Mouse (Mus musculus) hindbrain, embryonic 14.5 days (tissue): ENCODE measurements around the gene Syngr4. TPM values are rescaled to one million over a fixed set of nuclear protein-coding genes. Genes with fewer than 3 reads are reported as not detected.

Source experiments
- polyA plus RNA-seq: library from polyadenylated mRNA; unstranded; fragments of >200 nt; fragmentation: Nextera tagmentation; extraction: Ambion mirVana; gene quantifications from 2 replicates; pipeline ENCODE4 v1.2.1, GENCODE M21; 2014

Gene Syngr4
- polyA plus RNA-seq, 1 experiment from 2014 or later: 0.39 TPM

Other genes with a start within 250 kb of the Syngr4 start
- gene Fut2, start 230.3 kb downstream of the Syngr4 start, polyA plus RNA-seq: 0.07 and 0.11 TPM in 2 replicates
- gene Ntn5, start 212.7 kb downstream of the Syngr4 start, polyA plus RNA-seq: 1.0 and 1.3 TPM in 2 replicates
- 0.22 and 0.40 TPM in 2 replicates for gene Sec1, start 202.3 kb downstream of the Syngr4 start, polyA plus RNA-seq
- gene Car11, start 196.9 kb downstream of the Syngr4 start, polyA plus RNA-seq: 28.2 and 29.0 TPM in 2 replicates
- 3.5 and 3.9 TPM in 2 replicates for gene Dbp, start 191.6 kb downstream of the Syngr4 start, polyA plus RNA-seq
- 578 and 674 TPM in 2 replicates for gene Rpl18, start 181.3 kb downstream of the Syngr4 start, polyA plus RNA-seq
- gene Sphk2, start 178.7 kb downstream of the Syngr4 start, polyA plus RNA-seq: 16.7 and 20.0 TPM in 2 replicates
- gene Fam83e, start 175.5 kb downstream of the Syngr4 start, polyA plus RNA-seq: 0.17 TPM in 1 of 2 replicates, not detected in the other
- not detected in 2 replicates for gene Spaca4, start 170.9 kb downstream of the Syngr4 start, polyA plus RNA-seq
- gene Lmtk3, start 113.0 kb downstream of the Syngr4 start, polyA plus RNA-seq: 20.9 and 23.6 TPM in 2 replicates
- gene Sult2b1, start 112.0 kb downstream of the Syngr4 start, polyA plus RNA-seq: 5.2 and 7.3 TPM in 2 replicates
- 237 and 242 TPM in 2 replicates for gene Cyth2, start 82.1 kb downstream of the Syngr4 start, polyA plus RNA-seq
- 1.3 TPM in 2 replicates for gene Kcnj14, start 71.9 kb downstream of the Syngr4 start, polyA plus RNA-seq
- gene Grwd1, start 65.8 kb downstream of the Syngr4 start, polyA plus RNA-seq: 37.6 and 42.6 TPM in 2 replicates
- 90.3 and 96.6 TPM in 2 replicates for gene Kdelr1, start 23.9 kb downstream of the Syngr4 start, polyA plus RNA-seq
- 4.3 and 4.4 TPM in 2 replicates for gene Grin2d, start 18.3 kb downstream of the Syngr4 start, polyA plus RNA-seq
- gene Tmem143, start 227 bp upstream of the Syngr4 start, polyA plus RNA-seq: 4.3 and 5.6 TPM in 2 replicates
- 34.1 and 38.8 TPM in 2 replicates for gene Emp3, start 24.7 kb upstream of the Syngr4 start, polyA plus RNA-seq
- 6.1 and 6.5 TPM in 2 replicates for gene Ccdc114, start 27.4 kb upstream of the Syngr4 start, polyA plus RNA-seq
- gene Abcc6, start 133.6 kb upstream of the Syngr4 start, polyA plus RNA-seq: 0.33 and 0.43 TPM in 2 replicates
- gene Nomo1, start 137.0 kb upstream of the Syngr4 start, polyA plus RNA-seq: 28.2 and 29.3 TPM in 2 replicates
- gene Kcnj11, start 204.1 kb upstream of the Syngr4 start, polyA plus RNA-seq: 1.2 and 1.5 TPM in 2 replicates